Mouse (Mus musculus): Measurements from ENCODE around the gene Inpp5a.

Gene Inpp5a

DNA sequence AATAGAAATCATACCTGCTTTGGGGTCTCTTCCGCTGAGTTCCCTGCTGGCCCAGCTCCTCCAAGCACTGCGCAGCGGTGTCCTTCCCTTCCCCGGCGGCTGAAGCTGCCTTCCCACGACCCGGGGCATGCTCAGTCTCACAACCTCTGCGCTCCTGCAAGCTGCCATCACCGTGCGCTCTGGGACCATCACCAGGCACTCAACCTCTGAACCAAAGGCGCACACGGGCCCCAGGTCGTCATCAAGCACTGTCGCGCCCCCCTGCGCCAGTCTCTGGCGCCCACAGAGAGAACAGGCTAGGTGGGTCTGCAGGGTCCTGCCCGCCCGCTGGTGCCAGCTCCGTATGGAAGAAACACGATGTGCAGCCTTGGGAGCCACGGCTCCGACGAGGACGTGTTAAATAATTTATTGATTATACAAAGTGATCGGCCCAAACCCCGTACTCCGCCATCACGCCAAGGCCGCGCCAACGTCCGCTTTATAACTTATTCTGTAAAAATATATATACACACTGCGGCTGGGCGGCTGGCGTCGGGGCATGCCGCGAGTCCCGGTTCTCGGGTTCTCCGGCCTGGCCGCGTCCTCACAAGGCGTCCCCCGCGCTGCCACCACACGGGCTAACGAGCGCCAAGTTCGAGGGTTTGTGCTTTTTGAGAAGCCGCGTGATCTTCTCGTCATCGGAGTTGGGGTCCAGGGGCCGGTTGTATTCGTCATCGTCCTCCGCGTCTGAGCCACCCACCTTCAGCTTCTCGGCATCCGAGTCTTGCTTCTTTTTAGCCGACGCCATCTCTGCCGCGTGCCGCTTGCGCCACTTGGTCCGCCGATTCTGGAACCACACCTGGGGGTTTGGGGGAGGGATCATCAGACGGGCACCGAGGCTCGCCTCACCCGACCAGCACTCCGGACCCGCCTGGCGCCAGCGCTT is 192.2 kb downstream of the Inpp5a start:
- no peak for DNase-seq (ENCODE audit: low read depth, low spot score)

DNA sequence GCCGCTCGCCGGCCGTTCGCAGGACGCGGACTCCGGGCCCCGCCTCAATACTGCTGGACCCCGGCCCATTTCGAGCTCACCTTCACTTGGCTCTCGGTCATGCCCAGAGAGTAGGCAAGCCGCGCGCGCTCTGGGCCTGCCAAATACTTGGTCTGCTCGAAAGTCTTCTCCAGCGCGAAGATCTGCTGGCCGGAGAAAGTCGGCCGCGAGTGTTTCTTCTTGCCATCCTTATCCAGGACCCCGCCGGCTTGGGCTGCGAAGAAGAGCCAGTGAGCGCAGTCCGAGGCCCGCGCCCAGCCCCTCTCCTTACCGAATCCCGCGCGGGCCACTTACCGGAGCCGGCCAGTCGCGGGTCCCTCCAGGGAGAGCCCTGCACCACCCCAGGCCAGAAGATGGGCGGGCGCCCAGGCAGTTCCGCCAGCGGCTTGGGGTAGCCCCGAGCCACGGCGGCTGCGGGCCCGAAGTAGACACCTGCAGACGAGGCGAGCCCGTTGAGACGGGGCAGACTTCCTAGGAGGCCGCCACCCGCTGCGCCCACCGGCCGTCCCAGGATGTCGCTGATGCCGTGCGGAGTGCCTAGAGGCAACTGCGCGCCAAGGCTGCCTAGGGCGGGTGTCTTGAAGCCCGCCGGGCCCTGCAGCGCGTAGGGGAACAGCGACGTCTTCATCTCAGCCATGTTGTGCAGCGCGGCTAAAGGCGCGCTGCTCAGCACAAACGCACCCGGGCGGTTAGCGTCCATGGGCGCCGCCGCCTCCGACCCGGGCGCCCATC is 193.1 kb downstream of the Inpp5a start:
- no peak for DNase-seq (ENCODE audit: low read depth, low spot score)

- DNase-seq (ENCODE audit: low read depth, low spot score), result no peak
Measured at GRCm38 (mm10) chr7:139582595-139582994, 193.7 kb downstream of the Inpp5a start, which contains the start of gene Nkx6-2. TSS of gene Nkx6-2 (minus strand) at chr7:139582797.

- no peak for DNase-seq (ENCODE audit: low read depth, low spot score)
Measured at GRCm38 (mm10) chr7:139583094-139583737, 194.3 kb downstream of the Inpp5a start.

DNA sequence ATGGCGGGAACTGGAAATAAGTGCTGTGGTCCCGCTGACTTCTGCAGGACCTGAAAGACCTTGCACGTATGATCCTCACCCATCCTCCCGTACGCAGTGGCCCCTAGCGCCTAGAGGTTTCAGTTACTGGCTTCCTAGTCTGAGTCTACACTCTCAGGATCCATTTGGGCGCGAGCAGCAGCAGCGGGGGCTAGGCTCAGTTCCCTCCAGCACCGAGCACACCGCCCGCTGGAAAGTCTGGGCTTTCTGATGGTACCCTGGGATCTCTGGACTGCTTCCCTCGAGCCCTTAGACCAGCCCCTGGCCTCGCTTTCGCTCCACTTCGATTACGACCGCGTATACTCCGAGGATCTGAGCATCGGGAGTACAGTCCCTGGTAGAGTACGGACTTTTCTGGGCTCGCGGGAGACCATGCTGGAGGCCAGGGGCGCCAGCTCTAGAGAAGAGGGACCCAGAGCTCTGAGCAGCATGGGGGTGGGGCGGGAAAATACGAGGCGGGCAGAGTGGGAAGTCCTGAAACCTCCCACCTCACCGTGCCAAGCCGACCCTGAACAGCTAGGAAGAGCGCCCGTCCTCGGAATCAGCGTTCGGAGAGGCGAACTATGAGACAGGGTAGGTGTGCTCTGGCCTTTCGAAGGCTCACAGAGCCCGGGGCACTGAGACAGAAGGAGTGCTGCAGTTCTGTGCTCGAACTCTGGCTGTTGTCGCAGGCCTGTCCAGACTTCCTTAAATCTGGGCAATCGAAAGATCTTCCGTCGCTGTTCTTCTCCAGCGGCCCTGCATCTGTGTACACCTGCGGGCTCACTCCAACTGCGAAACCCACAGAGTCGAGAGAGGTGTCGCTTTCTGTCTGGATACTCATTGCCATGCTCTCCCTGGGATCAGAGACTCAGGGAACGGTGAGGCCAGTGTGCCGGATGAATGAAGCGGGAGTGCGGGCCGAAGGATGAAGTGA is 195.6 kb downstream of the Inpp5a start:
- DNase-seq (ENCODE audit: low read depth, low spot score), result no peak

DNA sequence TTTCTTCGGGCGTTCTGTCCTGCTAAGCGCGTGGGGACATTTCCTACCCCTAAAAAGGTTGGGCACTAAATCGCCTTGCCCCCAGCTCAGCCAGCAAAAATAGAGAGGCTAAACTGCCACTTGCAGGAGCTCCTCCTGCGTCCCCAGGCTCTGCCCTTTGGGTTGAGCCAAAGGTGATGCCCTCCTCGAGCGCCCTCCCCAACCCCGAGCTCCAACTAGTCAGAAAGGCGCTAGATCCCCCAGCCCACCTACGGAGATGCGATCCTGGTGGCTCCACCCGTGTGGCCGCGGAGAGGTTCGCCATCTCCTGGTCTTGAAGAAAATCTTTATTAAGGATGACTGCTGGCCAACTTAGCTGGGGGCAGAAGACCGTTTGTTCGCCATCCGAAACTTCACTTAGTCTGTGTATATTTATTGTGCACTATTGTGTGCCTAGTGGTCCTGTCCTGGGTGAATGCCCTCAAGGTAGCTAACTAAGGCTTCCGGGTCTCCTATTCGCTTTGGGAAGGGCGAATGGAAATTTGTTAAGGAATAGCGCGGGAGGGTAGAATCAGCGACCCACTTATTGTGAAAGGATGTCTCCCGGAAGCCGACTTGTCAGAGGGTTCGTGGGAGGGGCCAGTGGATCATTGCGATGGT is 196.4 kb downstream of the Inpp5a start:
- DNase-seq (ENCODE audit: low read depth, low spot score), result no peak

- no peak for DNase-seq (ENCODE audit: low read depth, low spot score)
Measured at GRCm38 (mm10) chr7:139587919-139588318, 199.0 kb downstream of the Inpp5a start.

- no peak for DNase-seq (ENCODE audit: low read depth, low spot score)
Measured at GRCm38 (mm10) chr7:139590302-139590701, 201.4 kb downstream of the Inpp5a start.

GRCm38 (mm10) chr7:139591311-139591710 is 202.4 kb downstream of the Inpp5a start:
- no peak for DNase-seq (ENCODE audit: low read depth, low spot score)

- DNase-seq (ENCODE audit: low read depth, low spot score), result no peak
Measured at GRCm38 (mm10) chr7:139595311-139595710, 206.4 kb downstream of the Inpp5a start.

GRCm38 (mm10) chr7:139595862-139596261 is 207.0 kb downstream of the Inpp5a start:
- no peak for DNase-seq (ENCODE audit: low read depth, low spot score)

- no peak for DNase-seq (ENCODE audit: low read depth, low spot score)
Measured at GRCm38 (mm10) chr7:139610328-139610727, 221.4 kb downstream of the Inpp5a start.

DNA sequence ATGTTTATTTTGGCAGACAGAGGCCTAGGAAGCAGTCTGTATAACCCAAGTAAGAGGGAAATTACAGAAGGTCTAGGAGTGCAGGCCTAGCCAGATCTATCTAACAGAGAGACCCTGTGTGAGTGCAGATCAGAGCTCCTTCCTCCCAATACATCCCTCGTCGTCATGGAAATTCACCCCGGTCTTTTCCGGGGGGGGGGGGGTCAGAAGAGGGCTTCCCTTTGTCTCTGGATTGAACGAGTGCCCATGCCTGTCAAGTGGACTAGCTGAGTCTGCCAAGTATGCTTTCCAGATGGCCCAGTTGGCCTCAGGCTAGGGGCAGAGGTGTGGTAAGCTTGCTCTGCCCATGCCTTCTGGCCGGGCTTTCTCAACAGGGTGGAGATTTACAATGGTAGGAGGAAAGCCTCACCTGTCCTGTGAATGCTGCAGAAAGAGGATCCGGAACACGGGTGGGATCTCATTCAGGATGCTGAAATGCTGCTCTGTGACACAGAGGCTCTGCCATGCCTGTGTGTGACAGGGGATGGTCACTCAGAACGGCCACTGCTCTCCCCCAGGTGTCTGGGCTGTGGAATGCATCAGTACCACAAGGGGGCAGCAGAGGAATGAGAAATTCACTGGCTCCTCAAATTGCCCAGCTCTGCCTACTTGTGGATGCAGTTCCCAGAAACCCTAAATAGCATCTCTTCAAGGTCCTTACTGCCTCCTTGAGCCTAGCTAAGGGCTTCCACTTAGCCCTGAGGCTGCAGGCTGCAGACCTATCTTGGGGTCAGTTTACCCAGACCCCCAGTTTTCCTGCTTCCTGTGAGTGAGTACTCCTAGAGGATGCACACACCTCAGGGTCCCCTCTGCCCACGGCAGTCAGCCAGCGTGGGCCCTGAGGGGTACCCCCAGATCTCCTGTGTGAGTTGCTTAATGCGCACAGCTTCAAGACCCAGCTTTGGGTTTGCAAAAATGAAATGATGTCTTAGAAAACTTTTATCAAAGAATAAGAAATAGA is 227.2 kb downstream of the Inpp5a start:
- DNase-seq (ENCODE audit: low read depth, low spot score), result peak; percentile 47

DNA sequence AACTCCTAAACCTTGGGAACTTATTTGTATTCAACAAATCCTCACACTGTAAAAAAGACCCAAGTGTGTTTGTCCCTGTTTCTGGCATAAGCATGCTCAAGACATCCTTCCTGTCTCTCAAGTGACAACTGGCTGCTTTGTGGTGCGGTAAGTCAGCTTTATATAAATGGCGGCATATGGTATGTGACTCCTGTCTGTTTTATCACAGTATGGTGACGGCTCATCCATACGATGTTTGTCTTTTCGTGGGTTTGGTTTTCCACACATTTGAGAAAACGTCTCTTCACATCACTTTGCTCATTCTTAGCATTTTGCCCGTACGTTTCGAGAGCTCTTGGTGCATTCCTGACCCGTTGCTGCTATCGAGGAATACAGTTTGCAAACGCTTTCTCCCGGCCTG is 233.7 kb downstream of the Inpp5a start:
- DNase-seq (ENCODE audit: low read depth, low spot score), result no peak

GRCm38 (mm10) chr7:139625156-139625555 is 236.2 kb downstream of the Inpp5a start:
- DNase-seq (ENCODE audit: low read depth, low spot score), result no peak
